Mouse (Mus musculus) CH12.LX (cell line): Measurements from ENCODE around the gene Dnah17. TPM values are rescaled to one million over a fixed set of nuclear protein-coding genes. Genes with fewer than 3 reads are reported as not detected.

Source experiments
- DNase-seq: peaks from one replicate; pipeline ENCODE4 v3.0.0-alpha.2; 2013; ENCODE audit errors: extremely low read depth
- H3K27ac ChIP-seq: 2 replicates; pipeline ENCODE4 v1.5.1; 2012; ENCODE audit warnings: low read depth, mild to moderate bottlenecking, control low read depth, moderate library complexity; ENCODE audit not compliant: insufficient read depth
- H3K27me3 ChIP-seq: replicated peaks from 2 replicates; pipeline ENCODE3; 2012; ENCODE audit warnings: inconsistent platforms
- H3K36me3 ChIP-seq, 2 experiments: replicated peaks in 1 of 2; 2 replicates each; pipeline versions ENCODE3 to v1.6.1; 2012; ENCODE audit warnings: inconsistent platforms in 1 of 2, low read length in 1 of 2, mild to moderate bottlenecking in 1 of 2, mixed read lengths in 1 of 2, moderate library complexity in 1 of 2; ENCODE audit not compliant: control insufficient read depth in 1 of 2, insufficient read depth in 1 of 2
- H3K4me1 ChIP-seq, 2 experiments: 2 replicates each; pipeline ENCODE4 v1.6.1; 2012; ENCODE audit warnings: inconsistent platforms in 1 of 2, moderate library complexity in 1 of 2; ENCODE audit not compliant: insufficient read depth in 2 of 2, control insufficient read depth in 1 of 2
- H3K4me2 ChIP-seq: 2 replicates; pipeline ENCODE4 v1.6.1; 2012; ENCODE audit warnings: low read depth, mild to moderate bottlenecking, control low read depth; ENCODE audit not compliant: poor library complexity, insufficient read depth, severe bottlenecking
- H3K4me3 ChIP-seq, 3 experiments: fragments of 150-350 bp in 1 of 3; sonication (generic) in 1 of 3; replicated peaks in 1 of 3; 2 replicates each; pipeline versions ENCODE3 to v1.5.1; 2011 to 2012; ENCODE audit warnings: low read depth in 2 of 3, low read length in 2 of 3, mild to moderate bottlenecking in 2 of 3, moderate library complexity in 2 of 3, control low read depth in 1 of 3, improper control_type of control experiment in 1 of 3, inconsistent platforms in 1 of 3, mixed read lengths in 1 of 3; ENCODE audit not compliant: poor library complexity in 1 of 3
- H3K79me2 ChIP-seq: replicated peaks from 2 replicates; pipeline ENCODE4 v1.6.1; 2012; ENCODE audit warnings: mild to moderate bottlenecking, moderate library complexity; ENCODE audit not compliant: control insufficient read depth, poor library complexity, insufficient read depth, severe bottlenecking; ENCODE audit errors: extremely low read depth
- H3K9ac ChIP-seq: 2 replicates; pipeline ENCODE4 v1.6.1; 2012; ENCODE audit warnings: low read depth, mild to moderate bottlenecking, control low read depth, moderate library complexity; ENCODE audit not compliant: insufficient read depth
- H3K9me3 ChIP-seq: replicated peaks from 2 replicates; pipeline ENCODE3; 2012; ENCODE audit warnings: low read length, inconsistent platforms, mixed read lengths
- BHLHE40 ChIP-seq: IDR thresholded peaks from 2 replicates; pipeline ENCODE4 v1.6.1; 2011; ENCODE audit warnings: mild to moderate bottlenecking, low read depth, low read length, improper control_type of control experiment
- CHD1 ChIP-seq: IDR thresholded peaks from 2 replicates; pipeline ENCODE4 v1.6.1; 2012; ENCODE audit warnings: low read depth, low read length, improper control_type of control experiment, inconsistent platforms
- CTCF ChIP-seq, 2 experiments: IDR thresholded peaks in 1 of 2; conservative IDR thresholded peaks in 1 of 2; 2 replicates each; pipeline ENCODE4 v1.5.1; 2011 to 2012; ENCODE audit warnings: low read depth in 2 of 2, low read length in 2 of 2, improper control_type of control experiment in 1 of 2, inconsistent platforms in 1 of 2, mild to moderate bottlenecking in 1 of 2, moderate library complexity in 1 of 2
- E2F4 ChIP-seq: IDR thresholded peaks from 2 replicates; pipeline ENCODE4 v1.6.1; 2011; ENCODE audit warnings: low read depth, low read length, improper control_type of control experiment; ENCODE audit not compliant: insufficient replicate concordance
- ELF1 ChIP-seq: IDR thresholded peaks from 2 replicates; pipeline ENCODE4 v1.6.1; 2014; ENCODE audit warnings: low read depth, mild to moderate bottlenecking, inconsistent platforms, low read length, improper control_type of control experiment
- ETS1 ChIP-seq: conservative IDR thresholded peaks from 2 replicates; pipeline ENCODE4 v1.6.1; 2012; ENCODE audit warnings: low read depth, mild to moderate bottlenecking, inconsistent platforms, low read length, improper control_type of control experiment, moderate library complexity
- GABPA ChIP-seq: IDR thresholded peaks from 2 replicates; pipeline ENCODE4 v1.6.1; 2012; ENCODE audit warnings: low read depth, low read length, improper control_type of control experiment, inconsistent platforms; ENCODE audit not compliant: insufficient replicate concordance
- IRF4 ChIP-seq: IDR thresholded peaks from 2 replicates; pipeline ENCODE4 v1.6.1; 2014; ENCODE audit warnings: low read depth, mild to moderate bottlenecking, inconsistent platforms, low read length, improper control_type of control experiment
- JUN ChIP-seq: IDR thresholded peaks from 2 replicates; pipeline ENCODE4 v1.6.1; 2011; ENCODE audit warnings: low read depth, mild to moderate bottlenecking, low read length, improper control_type of control experiment, moderate library complexity; ENCODE audit not compliant: insufficient read depth
- JUND ChIP-seq: conservative IDR thresholded peaks from 2 replicates; pipeline ENCODE4 v1.6.1; 2011; ENCODE audit warnings: low read depth, low read length, improper control_type of control experiment
- KAT2A ChIP-seq: IDR thresholded peaks from 2 replicates; pipeline ENCODE4 v1.6.1; 2012; ENCODE audit warnings: low read length, improper control_type of control experiment, inconsistent platforms; ENCODE audit not compliant: insufficient replicate concordance
- MAFK ChIP-seq: IDR thresholded peaks from 2 replicates; pipeline ENCODE4 v1.6.1; 2011; ENCODE audit warnings: low read length, improper control_type of control experiment; ENCODE audit not compliant: insufficient replicate concordance
- MAX ChIP-seq: IDR thresholded peaks from 2 replicates; pipeline ENCODE4 v1.6.1; 2011; ENCODE audit warnings: low read length, improper control_type of control experiment
- MAZ ChIP-seq: IDR thresholded peaks from 2 replicates; pipeline ENCODE4 v1.6.1; 2012; ENCODE audit warnings: low read depth, mild to moderate bottlenecking, inconsistent platforms, low read length, improper control_type of control experiment, moderate library complexity
- MEF2A ChIP-seq: IDR thresholded peaks from 2 replicates; pipeline ENCODE4 v1.6.1; 2014; ENCODE audit warnings: low read depth, mild to moderate bottlenecking, inconsistent platforms, low read length, improper control_type of control experiment, borderline replicate concordance
- MXI1 ChIP-seq: IDR thresholded peaks from 2 replicates; pipeline ENCODE4 v1.6.1; 2011; ENCODE audit warnings: mild to moderate bottlenecking, low read depth, low read length, improper control_type of control experiment
- MYC ChIP-seq: IDR thresholded peaks from 2 replicates; pipeline ENCODE4 v1.6.1; 2011; ENCODE audit warnings: low read depth, mild to moderate bottlenecking, improper control_type of control experiment, low read length
- NELFE ChIP-seq: IDR thresholded peaks from 2 replicates; pipeline ENCODE4 v1.6.1; 2011; ENCODE audit warnings: low read depth, low read length, improper control_type of control experiment
- NRF1 ChIP-seq: IDR thresholded peaks from 2 replicates; pipeline ENCODE4 v1.6.1; 2014; ENCODE audit warnings: low read depth, mild to moderate bottlenecking, inconsistent platforms, low read length, improper control_type of control experiment, moderate library complexity
- PAX5 ChIP-seq: IDR thresholded peaks from 2 replicates; pipeline ENCODE4 v1.6.1; 2012; ENCODE audit warnings: low read length, inconsistent platforms, mixed read lengths
- POLR2A ChIP-seq: IDR thresholded peaks from 2 replicates; pipeline ENCODE4 v1.6.1; 2011; ENCODE audit warnings: low read depth, mild to moderate bottlenecking, improper control_type of control experiment, low read length
- POLR2AphosphoS2 ChIP-seq: IDR thresholded peaks from 2 replicates; pipeline ENCODE4 v1.6.1; 2011; ENCODE audit warnings: low read depth, low read length, improper control_type of control experiment
- RAD21 ChIP-seq: IDR thresholded peaks from 2 replicates; pipeline ENCODE4 v1.6.1; 2011; ENCODE audit warnings: low read depth, mild to moderate bottlenecking, low read length, improper control_type of control experiment, moderate library complexity
- SIN3A ChIP-seq: IDR thresholded peaks from 2 replicates; pipeline ENCODE4 v1.6.1; 2012; ENCODE audit warnings: low read length, improper control_type of control experiment, inconsistent platforms
- SMC3 ChIP-seq: IDR thresholded peaks from 2 replicates; pipeline ENCODE4 v1.6.1; 2011; ENCODE audit warnings: low read depth, low read length, improper control_type of control experiment
- TBP ChIP-seq: conservative IDR thresholded peaks from 2 replicates; pipeline ENCODE4 v1.6.1; 2011; ENCODE audit warnings: low read depth, low read length, improper control_type of control experiment
- TCF12 ChIP-seq: IDR thresholded peaks from 2 replicates; pipeline ENCODE4 v1.6.1; 2014; ENCODE audit warnings: low read depth, mild to moderate bottlenecking, inconsistent platforms, low read length, improper control_type of control experiment
- UBTF ChIP-seq: IDR thresholded peaks from 2 replicates; pipeline ENCODE4 v1.6.1; 2012; ENCODE audit warnings: low read depth, mild to moderate bottlenecking, inconsistent platforms, low read length, improper control_type of control experiment, moderate library complexity
- USF2 ChIP-seq: conservative IDR thresholded peaks from 2 replicates; pipeline ENCODE4 v1.6.1; 2011; ENCODE audit warnings: low read depth, low read length, improper control_type of control experiment
- ZC3H11A ChIP-seq: IDR thresholded peaks from 2 replicates; pipeline ENCODE4 v1.6.1; 2012; ENCODE audit warnings: low read depth, mild to moderate bottlenecking, inconsistent platforms, low read length, improper control_type of control experiment
- ZMIZ1 ChIP-seq: IDR thresholded peaks from 2 replicates; pipeline ENCODE4 v1.6.1; 2012; ENCODE audit warnings: low read depth, mild to moderate bottlenecking, inconsistent platforms, low read length, improper control_type of control experiment
- ZNF384 ChIP-seq: IDR thresholded peaks from 2 replicates; pipeline ENCODE4 v1.6.1; 2012; ENCODE audit warnings: low read depth, low read length, improper control_type of control experiment, inconsistent platforms
- dilution Hi-C: fragments of 300-500 bp; cut with MboI; formaldehyde crosslinking; loops from 2 replicates; pipeline ENCODE4 v1.14.3; 2020; ENCODE audit warnings: low sequenced_read_pairs; ENCODE audit not compliant: extremely low pct_unique_long_range_greater_than_20kb, extremely low pct_ligation_motif_present
- in situ Hi-C: fragments of 300-500 bp; cut with MboI; formaldehyde crosslinking; loops from 3 replicates; pipeline ENCODE4 v1.14.3; 2019; ENCODE audit warnings: low sequenced_read_pairs, low pct_ligation_motif_present, low pct_unique_long_range_greater_than_20kb, mixed read lengths
- polyA plus RNA-seq: library from polyadenylated mRNA; unstranded; fragments of >175 nt; gene quantifications from 2 replicates; pipeline ENCODE4 v1.2.1, GENCODE M21; 2012; ENCODE audit warnings: low read depth; ENCODE audit not compliant: insufficient read length
- total RNA-seq, 2 experiments: library from RNA; depleted of rRNA; stranded (reverse); fragments of 300-350 nt in 1 of 2; fragments of >200 nt in 1 of 2; gene quantifications; 2 replicates each; pipeline ENCODE4 v1.2.3; 2012 to 2014

Dnah17 gene
- total and polyA plus RNA-seq, 3 experiments = 0.08 to 0.23 TPM; not detected in 1

DNA sequence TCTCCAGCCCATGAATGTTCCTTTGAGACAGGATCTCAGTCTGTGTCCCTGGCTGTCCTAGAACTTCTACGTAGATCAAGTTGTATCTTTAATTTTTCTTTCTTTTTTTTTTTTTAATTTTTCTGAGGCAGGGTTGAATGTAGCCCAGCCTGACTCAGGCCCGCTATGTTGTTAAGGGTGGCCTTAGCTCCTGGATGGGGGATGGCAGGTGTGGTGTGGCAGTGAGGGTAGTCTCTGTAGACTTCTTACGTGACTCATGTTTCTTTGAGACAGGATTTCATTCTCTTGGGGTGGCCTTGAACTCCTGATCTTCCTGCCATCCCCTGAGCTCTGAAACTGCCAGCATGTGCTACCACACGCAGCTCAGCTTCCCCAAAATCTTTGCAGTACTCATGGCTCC, 141.2 kb downstream of the Dnah17 start:
- peak overlapping the region in 1 of 3 experiments; percentile 8 for H3K4me3 ChIP-seq
- in situ Hi-C loops (no loop called here), dilution Hi-C loops (no loop called here)
- peak overlapping the region; percentile 55 for H3K9ac ChIP-seq
- H3K4me2 ChIP-seq = peak overlapping the region; percentile 72
- 0 out of 2 replicates have a peak, but pooled peaks have one; percentile 6 for TF ChIP-seq UBTF
- TF ChIP-seq CTCF (conservative IDR thresholded peaks at IDR 0.05 in 1 of 2, IDR thresholded peaks at IDR 0.05 in 1 of 2; ENCODE audit: low read depth in 2 of 2, low read length in 2 of 2) = no peak
- H3K4me1 ChIP-seq = peaks cover 51 to 75% of the 10 kb centered on the region in 2 experiments
- no peak for DNase-seq
- H3K27me3 ChIP-seq = peaks cover 7% of the 10 kb centered on the region
- H3K9me3 ChIP-seq = no peaks in the 10 kb centered on the region
- H3K79me2 ChIP-seq = peaks cover 75% of the 10 kb centered on the region
- peak overlapping the region; percentile 41 for H3K27ac ChIP-seq
- peaks cover 0 to 21% of the 10 kb centered on the region in 2 experiments for H3K36me3 ChIP-seq

DNA sequence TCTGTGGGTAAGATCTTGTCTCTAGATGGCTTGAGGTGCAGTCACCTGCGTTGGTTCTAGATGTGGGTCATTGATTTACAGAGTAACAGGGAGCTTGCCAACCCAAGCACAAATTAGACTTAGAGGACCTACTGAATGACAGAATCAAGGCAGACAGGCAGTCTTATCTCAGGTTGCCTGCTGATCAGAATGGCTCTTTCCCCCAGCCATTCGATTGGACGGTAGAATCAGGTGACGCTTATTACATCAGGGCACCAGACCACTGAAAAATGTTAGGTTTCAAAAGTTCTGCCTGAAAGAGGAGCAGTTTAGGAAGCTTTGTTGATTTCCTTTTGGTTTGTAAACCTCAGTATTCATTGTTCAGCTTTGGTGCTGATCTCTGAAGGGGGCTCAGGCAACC, 142.5 kb downstream of the Dnah17 start:
- no peaks in the 10 kb centered on the region for H3K9me3 ChIP-seq
- in situ Hi-C loops = no loop called here
- H3K4me2 ChIP-seq = peak overlapping the region; percentile 87
- H3K79me2 ChIP-seq = peaks cover 62% of the 10 kb centered on the region
- peak overlapping the region; percentile 83 to 97 (median 88) for H3K4me3 ChIP-seq
- peaks cover 18% of the 10 kb centered on the region for H3K27me3 ChIP-seq
- H3K4me1 ChIP-seq = peaks cover 41 to 63% of the 10 kb centered on the region in 2 experiments
- H3K36me3 ChIP-seq = peaks cover 0 to 11% of the 10 kb centered on the region in 2 experiments
- peak; percentile 71 for DNase-seq
- peak overlapping the region; percentile 86 for H3K9ac ChIP-seq
- H3K27ac ChIP-seq = peak overlapping the region; percentile 61
- dilution Hi-C loops = no loop called here
- TF ChIP-seq ETS1 (peak; percentile 20; the same call in 1 of the 2 replicates), UBTF (no peak), KAT2A (0 out of 2 replicates have a peak, but pooled peaks have one; percentile 19), JUN (no peak), TBP (peak; percentile 84; the same call in 1 of the 2 replicates), PAX5 (no peak), GABPA (no peak), TCF12 (peak; percentile 61; the same call in 1 of the 2 replicates), NRF1 (0 out of 2 replicates have a peak, but pooled peaks have one; percentile 22), MAX (peak; percentile 59), NELFE (peak; percentile 70), MEF2A (0 out of 2 replicates have a peak, but pooled peaks have one; percentile 12), SIN3A (peak; percentile 60; the same call in 1 of the 2 replicates), ZC3H11A (no peak), RAD21 (no peak), ZNF384 (no peak), POLR2A (peak; percentile 48; the same call in 1 of the 2 replicates), MXI1 (peak; percentile 75; the same call in 1 of the 2 replicates), MYC (0 out of 2 replicates have a peak, but pooled peaks have one; percentile 28), JUND (no peak), CTCF (conservative IDR thresholded peaks at IDR 0.05 in 1 of 2, IDR thresholded peaks at IDR 0.05 in 1 of 2; ENCODE audit: low read depth in 2 of 2, low read length in 2 of 2) (no peak), ZMIZ1 (peak; percentile 63; the same call in 1 of the 2 replicates), MAFK (no peak), POLR2AphosphoS2 (0 out of 2 replicates have a peak, but pooled peaks have one; percentile 71), BHLHE40 (peak; percentile 75), CHD1 (no peak), ELF1 (no peak), MAZ (no peak), SMC3 (no peak), E2F4 (no peak), USF2 (peak; percentile 85), IRF4 (no peak; the same call in 1 of the 2 replicates)
